Mouse (Mus musculus): Measurements from ENCODE around the gene Rdh19.
"Not testable (repeated sequence)": the region's sequence is repeated elsewhere in the genome, so short reads cannot be mapped to it uniquely, and the experiment has no call there.

Rdh19 gene

GRCm38 (mm10) chr10:127849628-127850027, at the start of gene Rdh19:
Rdh19 (plus strand) TSS chr10:127849928.
- DNase-seq (ENCODE audit: low spot score): no peak

- DNase-seq (ENCODE audit: low spot score): no peak
Observed at GRCm38 (mm10) chr10:127800891-127801290, 48.8 kb upstream of the Rdh19 start, which contains the start of gene Rdh16. Rdh16 (plus strand) TSS chr10:127801152.

GRCm38 (mm10) chr10:127801612-127802011, 48.1 kb upstream of the Rdh19 start:
- no peak for DNase-seq (ENCODE audit: low spot score)

- DNase-seq (ENCODE audit: low spot score): no peak
Observed at GRCm38 (mm10) chr10:127802236-127802635, 47.5 kb upstream of the Rdh19 start.

GRCm38 (mm10) chr10:127804416-127804815, 45.3 kb upstream of the Rdh19 start:
- no peak for DNase-seq (ENCODE audit: low spot score)

- DNase-seq (ENCODE audit: low spot score): no peak
Observed at GRCm38 (mm10) chr10:127815888-127816287, 33.8 kb upstream of the Rdh19 start.

- DNase-seq (ENCODE audit: low spot score): not testable (repeated sequence)
Observed at GRCm38 (mm10) chr10:127817268-127817910, 32.3 kb upstream of the Rdh19 start.

GRCm38 (mm10) chr10:127821806-127822205, 27.9 kb upstream of the Rdh19 start:
- DNase-seq (ENCODE audit: low spot score): not testable (repeated sequence)

GRCm38 (mm10) chr10:127825386-127825785, 24.3 kb upstream of the Rdh19 start:
- no peak for DNase-seq (ENCODE audit: low spot score)

GRCm38 (mm10) chr10:127829121-127829520, 20.6 kb upstream of the Rdh19 start:
- no peak for DNase-seq (ENCODE audit: low spot score)

- not testable (repeated sequence) for DNase-seq (ENCODE audit: low spot score)
Observed at GRCm38 (mm10) chr10:127834186-127834585, 15.5 kb upstream of the Rdh19 start.

GRCm38 (mm10) chr10:127835292-127835691, 14.4 kb upstream of the Rdh19 start:
- DNase-seq (ENCODE audit: low spot score): no peak

GRCm38 (mm10) chr10:127837793-127838192, 11.9 kb upstream of the Rdh19 start:
- not testable (repeated sequence) for DNase-seq (ENCODE audit: low spot score)

GRCm38 (mm10) chr10:127838539-127838938, 11.2 kb upstream of the Rdh19 start:
- DNase-seq (ENCODE audit: low spot score): no peak

GRCm38 (mm10) chr10:127840776-127841175, 9.0 kb upstream of the Rdh19 start:
- DNase-seq (ENCODE audit: low spot score): no peak

GRCm38 (mm10) chr10:127845945-127846344, 3.8 kb upstream of the Rdh19 start:
- DNase-seq (ENCODE audit: low spot score): not testable (repeated sequence)

- no peak for DNase-seq (ENCODE audit: low spot score)
Observed at GRCm38 (mm10) chr10:127848089-127848488, 1.6 kb upstream of the Rdh19 start.

GRCm38 (mm10) chr10:127856376-127856775, 6.6 kb downstream of the Rdh19 start:
- no peak for DNase-seq (ENCODE audit: low spot score)

- DNase-seq (ENCODE audit: low spot score): no peak
Observed at GRCm38 (mm10) chr10:127864931-127865330, 15.2 kb downstream of the Rdh19 start.

- no peak for DNase-seq (ENCODE audit: low spot score)
Observed at GRCm38 (mm10) chr10:127866232-127866631, 16.5 kb downstream of the Rdh19 start, which contains the start of gene Rdh16f2. Rdh16f2 (plus strand) TSS chr10:127866474.

- no peak for DNase-seq (ENCODE audit: low spot score)
Observed at GRCm38 (mm10) chr10:127872484-127872883, 22.8 kb downstream of the Rdh19 start.

- DNase-seq (ENCODE audit: low spot score): no peak
Observed at GRCm38 (mm10) chr10:127877681-127878080, 28.0 kb downstream of the Rdh19 start.

GRCm38 (mm10) chr10:127878262-127879057, 28.7 kb downstream of the Rdh19 start:
- DNase-seq (ENCODE audit: low spot score): no peak
